9 mouse cellular contexts compared by ENCODE assay signal in genomic region chr11:30754855-30755530, GRCm38 (mm10). TPM values are rescaled to one million over a fixed set of nuclear protein-coding genes. Genes with fewer than 3 reads are reported as not detected.
A peak's percentile ranks its signal among the peaks of the same experiment; 100 is the strongest.
DNase-seq lines count a peak whose midpoint lies in the region; ATAC-seq and TF ChIP-seq lines count a peak whose summit lies in the region.
"Had no signal": no experiment of that assay in that cellular context is flagged by ENCODE, and none has a peak within 500 bp of the region (broad histone marks: within the 10 kb centered on the region; RNA-seq: fewer than 3 reads in every experiment).

No protein-coding gene starts in this region.

- H3K9ac ChIP-seq in lung, embryonic 16.5 days (ENCODE audit: low read length) = peak overlapping the region; percentile 70

- H3K36me3 ChIP-seq in kidney, adult 2 months (ENCODE audit: control insufficient read depth, insufficient read depth, low read length) = no peaks in the 10 kb centered on the region
- H3K36me3 ChIP-seq in lung, embryonic 16.5 days (ENCODE audit: control insufficient read depth, insufficient read depth, low read length) = no peaks in the 10 kb centered on the region

- peak; percentile 49 for DNase-seq in kidney, adult 18-20 months
- no peak for DNase-seq in kidney, adult 11 months
- DNase-seq in cerebellum, postnatal 25 days = peak; percentile 51 to 57
- DNase-seq in gastrocnemius, postnatal 4 days (ENCODE audit: low spot score in 2 of 2) = peak; percentile 19 to 36
- peak; percentile 38 for DNase-seq in kidney, adult 2 months
- peak; percentile 23 for DNase-seq in right cerebral cortex, postnatal 14 days
- DNase-seq in MN1 (ENCODE audit: low spot score) = no peak

- H3K27ac ChIP-seq in kidney, adult 2 months (ENCODE audit: insufficient read depth, low read depth, low read length) = no peak overlapping the region
- no peak overlapping the region for H3K27ac ChIP-seq in lung, embryonic 16.5 days (ENCODE audit: low read length)

- peak; percentile 94 for ATAC-seq in lung, embryonic 16.5 days (ENCODE audit: low read depth)

- WGBS in kidney, adult 2 months = under 1% methylated on average over 54 of the region's 66 CpGs
- WGBS in lung, embryonic 16.5 days = under 1% methylated on average over 50 of the region's 66 CpGs

- H3K27me3 ChIP-seq in kidney, adult 2 months (replicated peaks; ENCODE audit: control insufficient read depth, insufficient read depth, low read length) = no peaks in the 10 kb centered on the region; the same call in 1 of the 2 replicates
- no peaks in the 10 kb centered on the region for H3K27me3 ChIP-seq in lung, embryonic 16.5 days (ENCODE audit: control insufficient read depth, insufficient read depth, low read depth, low read length)
- H3K27me3 ChIP-seq: CH12.LX had no signal

- no peak for TF ChIP-seq CTCF in kidney, adult 2 months (conservative IDR thresholded peaks at IDR 0.05; ENCODE audit: insufficient read depth, insufficient read length, low read depth, low read length)

- H3K4me1 ChIP-seq in kidney, adult 2 months (ENCODE audit: control insufficient read depth, insufficient read depth, low read length) = 0 out of 2 replicates have a peak, but pooled peaks cover 3% of the 10 kb centered on the region
- peaks cover 4% of the 10 kb centered on the region; the same call in 1 of the 2 replicates for H3K4me1 ChIP-seq in lung, embryonic 16.5 days (replicated peaks; ENCODE audit: control insufficient read depth, insufficient read depth, low read length)

- no peak for TF ChIP-seq POLR2A in kidney, adult 2 months (IDR thresholded peaks at IDR 0.05; ENCODE audit: low read depth, low read length)

- H3K4me3 ChIP-seq in kidney, adult 2 months (ENCODE audit: insufficient read depth, low read depth, low read length) = peak overlapping the region; percentile 57
- peak overlapping the region; percentile 62 for H3K4me3 ChIP-seq in lung, embryonic 16.5 days (ENCODE audit: low read length)

- H3K9me3 ChIP-seq in lung, embryonic 16.5 days (ENCODE audit: control insufficient read depth, low read length) = no peaks in the 10 kb centered on the region

- peak overlapping the region; percentile 98 for H3K4me2 ChIP-seq in lung, embryonic 16.5 days (ENCODE audit: low read depth, low read length)

RNA-seq across cellular contexts. Expression of gene Psme4, which starts 16.5 kb away (rescaled TPM):
- 10 to 100 TPM; 62.1 to 78.5 TPM for total RNA-seq in gastrocnemius, postnatal 4 days (2021)
- 15.4 and 19.7 TPM in 2 replicates for polyA plus RNA-seq in kidney, adult 2 months (2012; rRNA removed)
- 14.7 and 14.9 TPM in 2 replicates for polyA plus RNA-seq in lung, embryonic 16.5 days (2015; fragmentation: Nextera tagmentation; extraction: Ambion mirVana)

Comparison
In these comparisons a context has a peak if more than half of its experiments do, and no peak if none do; other contexts are left out.
1. DNase-seq: peak in kidney, adult 18-20 months (single experiment), cerebellum, postnatal 25 days (2 of 2), gastrocnemius, postnatal 4 days (2 of 2), kidney, adult 2 months (single experiment) and right cerebral cortex, postnatal 14 days (single experiment); none in kidney, adult 11 months (single experiment) and MN1 (single experiment).